Mouse (Mus musculus) intestine, embryonic 15.5 days (tissue): Measurements from ENCODE around the gene Lrrc57. TPM values are rescaled to one million over a fixed set of nuclear protein-coding genes. Genes with fewer than 3 reads are reported as not detected.
A peak's percentile ranks its signal among the peaks of the same experiment; 100 is the strongest.
"Not testable (repeated sequence)": the region's sequence is repeated elsewhere in the genome, so short reads cannot be mapped to it uniquely, and the experiment has no call there.

Experiments used
- ATAC-seq: fragments of 200-750 bp; cut with Nextera tagmentation; 2 replicates; pipeline ENCODE4 v1.8.0; 2017; ENCODE audit warnings: moderate TSS enrichment, moderate library complexity
- H3K27ac ChIP-seq: fragments of 300-500 bp; sonication (generic); 2 replicates; pipeline ENCODE4 v1.5.1; 2015; ENCODE audit warnings: mild to moderate bottlenecking, inconsistent platforms
- H3K27me3 ChIP-seq: fragments of 300-500 bp; sonication (generic); replicated peaks from 2 replicates; pipeline ENCODE4 v1.6.1; 2015; ENCODE audit warnings: inconsistent platforms
- H3K36me3 ChIP-seq: fragments of 300-500 bp; sonication (generic); 2 replicates; pipeline ENCODE4 v1.6.1; 2015; ENCODE audit warnings: inconsistent platforms
- H3K4me1 ChIP-seq: fragments of 300-500 bp; sonication (generic); replicated peaks from 2 replicates; pipeline ENCODE4 v1.6.1; 2015; ENCODE audit warnings: inconsistent platforms
- H3K4me2 ChIP-seq: fragments of 300-500 bp; sonication (generic); replicated peaks from 2 replicates; pipeline ENCODE4 v1.6.1; 2015; ENCODE audit warnings: mild to moderate bottlenecking, inconsistent platforms
- H3K4me3 ChIP-seq: fragments of 300-500 bp; sonication (generic); replicated peaks from 2 replicates; pipeline ENCODE4 v1.5.1; 2015; ENCODE audit warnings: inconsistent platforms
- H3K9ac ChIP-seq: fragments of 300-500 bp; sonication (generic); 2 replicates; pipeline ENCODE4 v1.6.1; 2015; ENCODE audit warnings: inconsistent platforms
- H3K9me3 ChIP-seq: fragments of 300-500 bp; sonication (generic); 2 replicates; pipeline ENCODE4 v1.6.1; 2016; ENCODE audit warnings: inconsistent platforms
- WGBS: fragments of 180-500 bp; shearing (Covaris S2); methylation state at CpG from one replicate; pipeline ENCODE4 v1.1.7; 2015; 5-methylcytosine and 5-hydroxymethylcytosine counted together
- polyA plus RNA-seq: library from polyadenylated mRNA; unstranded; fragments of >200 nt; fragmentation: Nextera tagmentation; extraction: Ambion mirVana; gene quantifications from 2 replicates; pipeline ENCODE4 v1.2.1, GENCODE M21; 2015

Gene Lrrc57
- polyA plus RNA-seq, 1 experiment from 2014 or later = 20.3 TPM

GRCm38 (mm10) chr2:120589759-120590158, 19.6 kb downstream of the Lrrc57 start:
- Histone ChIP-seq H3K4me1 (no peaks in the 10 kb centered on the region), H3K9me3 (no peaks in the 10 kb centered on the region), H3K36me3 (peaks cover 10% of the 10 kb centered on the region; the same call in 1 of the 2 replicates), H3K27ac (no peak overlapping the region), H3K4me3 (no peak overlapping the region), H3K27me3 (no peaks in the 10 kb centered on the region), H3K9ac (no peak overlapping the region), H3K4me2 (no peak overlapping the region)
- no peak for ATAC-seq
- 85% methylated on average over 5 of the region's 5 CpGs for WGBS

DNA sequence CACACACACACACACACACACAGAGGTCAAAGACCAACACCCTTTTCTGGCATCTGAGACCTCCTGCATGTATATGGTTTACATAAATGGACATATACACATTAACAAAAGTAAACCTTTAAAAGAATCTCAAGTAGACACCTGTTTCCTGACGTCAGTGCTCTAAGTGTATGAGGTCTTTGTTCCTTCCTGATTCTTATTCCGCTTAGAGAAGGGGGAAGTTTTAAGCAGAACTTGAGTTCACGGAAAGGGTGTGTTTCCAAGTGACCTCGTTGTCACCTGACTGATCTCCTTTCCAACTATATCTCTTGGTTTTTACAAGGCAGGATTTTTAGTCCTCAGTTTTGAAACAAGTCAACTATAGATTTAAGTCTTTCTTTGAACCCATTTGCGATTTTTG, 31.0 kb downstream of the Lrrc57 start:
- H3K4me2 ChIP-seq = no peak overlapping the region
- 50% methylated on average over 5 of the region's 5 CpGs for WGBS
- no peaks in the 10 kb centered on the region for H3K27me3 ChIP-seq
- ATAC-seq = peak; percentile 73; the same call in 1 of the 2 replicates
- H3K36me3 ChIP-seq = no peaks in the 10 kb centered on the region
- no peak overlapping the region for H3K27ac ChIP-seq
- no peaks in the 10 kb centered on the region for H3K9me3 ChIP-seq
- H3K4me1 ChIP-seq = no peaks in the 10 kb centered on the region
- no peak overlapping the region for H3K4me3 ChIP-seq
- no peak overlapping the region for H3K9ac ChIP-seq

DNA sequence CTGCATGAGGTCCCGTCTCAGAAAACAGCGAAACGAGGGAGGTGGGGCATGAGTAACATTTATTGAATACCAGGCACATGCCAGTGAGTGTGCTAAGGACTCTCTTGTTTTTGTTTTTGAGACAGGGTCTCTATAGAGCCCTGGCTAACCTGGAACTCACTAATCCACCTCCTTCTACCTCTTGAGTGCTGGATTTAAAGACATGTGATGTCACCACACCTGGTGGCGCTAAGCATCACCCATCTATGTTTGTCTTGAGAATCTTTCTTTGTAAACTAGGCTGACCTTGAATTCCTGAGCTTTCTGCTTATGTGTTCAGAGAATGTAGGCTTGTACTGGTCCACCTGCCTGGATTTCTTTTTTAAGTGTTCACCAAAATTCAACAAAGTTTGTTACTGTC, 31.5 kb downstream of the Lrrc57 start:
- no peaks in the 10 kb centered on the region for H3K4me1 ChIP-seq
- ATAC-seq = 0 out of 2 replicates have a peak, but pooled peaks have one; percentile 23
- H3K4me3 ChIP-seq = no peak overlapping the region
- H3K27me3 ChIP-seq = no peaks in the 10 kb centered on the region
- WGBS = 68% methylated on average over 4 of the region's 4 CpGs
- no peak overlapping the region for H3K27ac ChIP-seq
- H3K36me3 ChIP-seq = no peaks in the 10 kb centered on the region
- H3K9ac ChIP-seq = no peak overlapping the region
- H3K9me3 ChIP-seq = no peaks in the 10 kb centered on the region
- no peak overlapping the region for H3K4me2 ChIP-seq

DNA sequence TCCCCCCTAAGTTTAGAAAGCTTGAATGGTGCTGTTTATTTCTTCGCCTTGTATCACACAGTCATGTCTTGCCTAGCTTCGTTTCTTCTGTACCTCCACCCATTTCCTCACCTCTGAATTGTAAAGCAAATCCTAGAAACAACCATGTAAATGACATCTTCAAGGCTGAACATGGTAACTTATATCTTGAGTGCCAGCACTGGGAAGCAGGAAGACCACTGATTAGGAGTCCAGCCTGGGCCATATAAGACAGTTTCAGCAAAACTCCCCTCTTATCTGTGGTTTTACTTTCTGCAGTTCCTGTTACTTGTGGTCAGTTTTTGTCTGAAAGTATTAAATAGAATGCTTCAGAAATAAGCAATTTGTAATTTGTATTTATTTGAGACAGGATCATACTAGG, 33.3 kb downstream of the Lrrc57 start:
- H3K9me3 ChIP-seq = no peaks in the 10 kb centered on the region
- no peak overlapping the region for H3K4me2 ChIP-seq
- H3K4me1 ChIP-seq = no peaks in the 10 kb centered on the region
- no peak overlapping the region for H3K27ac ChIP-seq
- 91% methylated on average over 2 of the region's 2 CpGs for WGBS
- no peak overlapping the region for H3K9ac ChIP-seq
- no peaks in the 10 kb centered on the region for H3K36me3 ChIP-seq
- no peaks in the 10 kb centered on the region for H3K27me3 ChIP-seq
- no peak for ATAC-seq
- no peak overlapping the region for H3K4me3 ChIP-seq

DNA sequence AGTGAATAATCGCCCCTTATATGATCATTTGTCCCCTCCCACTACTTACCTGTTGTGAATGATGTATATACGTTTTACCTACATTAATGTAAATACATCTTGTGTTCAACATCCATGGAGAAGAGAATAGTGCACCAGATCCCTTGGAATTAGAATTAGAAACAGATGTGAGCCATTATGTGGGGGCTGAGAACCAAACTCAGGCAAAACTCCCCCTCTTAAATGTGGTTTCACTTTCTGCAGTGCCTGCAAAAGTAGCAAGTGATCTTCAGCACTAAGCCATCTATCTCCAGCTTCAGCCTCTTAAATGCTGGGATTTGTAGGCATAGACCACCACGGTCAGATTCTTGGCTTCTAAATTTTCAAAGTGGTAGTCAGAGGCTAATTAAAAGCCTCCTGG, 34.2 kb downstream of the Lrrc57 start:
- 85% methylated on average over 3 of the region's 3 CpGs for WGBS
- H3K36me3 ChIP-seq = no peaks in the 10 kb centered on the region
- H3K4me3 ChIP-seq = no peak overlapping the region
- no peak overlapping the region for H3K4me2 ChIP-seq
- no peak overlapping the region for H3K27ac ChIP-seq
- H3K9me3 ChIP-seq = no peaks in the 10 kb centered on the region
- H3K4me1 ChIP-seq = no peaks in the 10 kb centered on the region
- no peaks in the 10 kb centered on the region for H3K27me3 ChIP-seq
- no peak overlapping the region for H3K9ac ChIP-seq
- ATAC-seq = no peak

DNA sequence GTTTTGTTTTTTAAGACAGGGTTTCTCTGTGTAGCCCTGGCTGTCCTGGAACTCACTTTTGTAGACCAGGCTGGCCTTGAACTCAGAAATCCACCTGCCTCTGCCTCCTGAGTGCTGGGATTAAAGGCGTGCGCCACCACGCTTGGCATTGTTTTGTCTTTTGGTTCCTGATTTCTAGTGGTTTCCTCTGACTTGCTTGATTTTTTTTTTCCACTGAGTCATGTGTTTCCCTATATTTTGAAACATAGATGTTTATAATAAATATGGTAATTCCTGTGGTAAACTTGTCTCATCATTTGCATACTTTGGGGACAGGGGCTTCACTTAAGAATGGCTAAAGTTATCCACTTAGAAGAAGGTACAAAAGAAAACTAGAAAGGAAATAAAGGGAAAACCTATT, 37.2 kb downstream of the Lrrc57 start:
- not testable (repeated sequence) for H3K4me2 ChIP-seq, H3K27ac ChIP-seq, H3K4me1 ChIP-seq, H3K4me3 ChIP-seq, H3K9ac ChIP-seq, H3K27me3 ChIP-seq, H3K9me3 ChIP-seq, H3K36me3 ChIP-seq, ATAC-seq
- 96% methylated on average over 3 of the region's 3 CpGs for WGBS

- no peaks in the 10 kb centered on the region for H3K27me3 ChIP-seq
- no peaks in the 10 kb centered on the region for H3K4me1 ChIP-seq
- 93% methylated on average over 3 of the region's 3 CpGs for WGBS
- H3K4me3 ChIP-seq = no peak overlapping the region
- H3K27ac ChIP-seq = no peak overlapping the region
- H3K36me3 ChIP-seq = no peaks in the 10 kb centered on the region
- no peak for ATAC-seq
- H3K9ac ChIP-seq = no peak overlapping the region
- no peak overlapping the region for H3K4me2 ChIP-seq
- H3K9me3 ChIP-seq = no peaks in the 10 kb centered on the region
These were observed 38.2 kb downstream of the Lrrc57 start for GRCm38 (mm10) chr2:120571081-120571480.

- H3K4me2 ChIP-seq = peak overlapping the region; percentile 65
- no peaks in the 10 kb centered on the region for H3K4me1 ChIP-seq
- H3K27ac ChIP-seq = peak overlapping the region; percentile 84
- H3K36me3 ChIP-seq = no peaks in the 10 kb centered on the region
- ATAC-seq = peak; percentile 76
- H3K4me3 ChIP-seq = peak overlapping the region; percentile 71
- no peaks in the 10 kb centered on the region for H3K27me3 ChIP-seq
- peak overlapping the region; percentile 68 for H3K9ac ChIP-seq
- under 1% methylated on average over 22 of the region's 22 CpGs for WGBS
- no peaks in the 10 kb centered on the region for H3K9me3 ChIP-seq
These were observed 41.5 kb downstream of the Lrrc57 start for GRCm38 (mm10) chr2:120567798-120568320.

DNA sequence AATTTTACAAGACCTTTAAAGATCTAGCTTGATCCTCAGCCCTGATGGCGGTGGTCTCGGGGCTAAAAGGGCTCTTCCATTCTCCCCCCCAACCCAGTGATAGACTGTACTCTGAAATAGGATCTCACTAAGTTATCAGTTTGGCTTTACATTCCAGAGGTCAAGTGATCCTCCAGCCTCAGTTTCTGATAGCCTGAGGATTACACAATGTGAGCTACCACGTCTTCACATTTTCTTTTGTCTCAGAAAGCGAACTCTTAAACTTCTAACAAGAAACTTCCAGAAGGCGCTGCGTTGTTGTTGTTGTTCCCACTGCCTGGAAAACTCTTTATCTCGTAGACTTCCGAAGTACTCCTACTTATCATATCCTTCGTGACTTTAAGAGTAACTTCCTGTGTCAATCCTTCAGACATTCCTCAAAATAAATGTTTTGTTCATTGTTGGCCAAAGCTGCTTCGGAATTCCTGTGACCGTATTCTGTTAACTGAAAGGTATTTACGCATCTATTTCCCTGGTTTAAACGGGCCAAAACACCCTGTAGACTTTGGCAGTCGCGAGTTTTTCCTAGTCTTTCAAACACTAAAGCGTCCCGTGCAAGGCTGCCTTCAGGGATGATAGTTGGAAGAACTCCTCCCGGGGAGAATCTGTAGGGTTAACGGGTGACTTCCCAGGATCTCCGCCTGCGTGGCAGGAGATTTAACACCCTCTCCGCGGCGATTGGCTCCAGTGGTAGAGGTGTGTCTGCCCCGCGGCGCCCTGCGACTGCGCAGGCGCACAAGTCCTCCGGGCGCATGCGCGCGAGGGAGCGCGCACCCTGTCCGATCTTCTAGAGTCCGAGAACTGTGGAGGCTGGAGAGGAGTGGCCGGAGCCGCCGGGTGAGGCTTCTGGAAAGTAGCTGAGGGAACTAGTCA, 42.2 kb downstream of the Lrrc57 start, which contains the start of gene Snap23:
Gene Snap23, plus strand, starts transcription at position 786 of the 912 bp plus-strand sequence.
- Histone ChIP-seq H3K36me3 (no peaks in the 10 kb centered on the region), H3K4me1 (no peaks in the 10 kb centered on the region), H3K9me3 (no peaks in the 10 kb centered on the region), H3K4me3 (peak within 1 kb of the TSS; percentile 71), H3K27ac (peak within 1 kb of the TSS; percentile 93), H3K4me2 (peak within 1 kb of the TSS; percentile 65), H3K27me3 (no peaks in the 10 kb centered on the region), H3K9ac (peak within 1 kb of the TSS; percentile 68)
- peak; percentile 97 for ATAC-seq
- under 1% methylated on average over 42 of the region's 42 CpGs for WGBS

- Histone ChIP-seq H3K9me3 (no peaks in the 10 kb centered on the region), H3K9ac (no peak overlapping the region), H3K27ac (no peak overlapping the region), H3K4me1 (no peaks in the 10 kb centered on the region), H3K4me3 (no peak overlapping the region), H3K36me3 (no peaks in the 10 kb centered on the region), H3K27me3 (no peaks in the 10 kb centered on the region), H3K4me2 (no peak overlapping the region)
- WGBS = 74% methylated on average over 2 of the region's 2 CpGs
- no peak for ATAC-seq
These were observed 44.0 kb downstream of the Lrrc57 start for GRCm38 (mm10) chr2:120565363-120565762.

DNA sequence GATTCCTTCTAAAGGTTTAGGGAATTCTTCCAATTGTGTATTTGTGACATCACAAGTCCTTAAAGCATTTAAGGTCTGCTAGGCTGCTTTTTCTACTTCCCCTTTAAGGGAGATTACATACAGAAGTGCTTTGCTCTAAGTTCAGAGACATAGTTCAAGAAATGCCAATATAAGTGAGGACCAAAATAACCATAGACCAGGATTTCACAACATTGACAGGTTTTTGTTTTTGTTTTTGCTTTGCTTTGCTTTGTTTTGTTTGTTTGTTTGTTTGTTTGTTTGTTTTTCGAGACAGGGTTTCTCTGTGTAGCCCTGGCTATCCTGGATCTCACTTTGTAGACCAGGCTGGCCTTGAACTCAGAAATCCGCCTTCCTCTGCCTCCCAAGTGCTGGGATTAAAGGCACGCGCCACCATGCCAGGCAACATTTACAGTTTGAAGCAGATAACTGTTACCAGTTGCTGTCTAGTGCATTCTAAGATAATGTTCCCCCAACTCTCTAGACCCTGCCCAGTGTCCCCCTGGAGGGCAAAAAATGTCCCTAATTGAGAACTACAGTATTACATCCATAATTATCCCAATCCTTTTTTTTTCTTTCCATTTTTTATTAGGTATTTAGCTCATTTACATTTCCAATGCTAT, 44.7 kb downstream of the Lrrc57 start:
- not testable (repeated sequence) for H3K9me3 ChIP-seq, H3K4me2 ChIP-seq, H3K9ac ChIP-seq, H3K36me3 ChIP-seq, H3K27ac ChIP-seq, H3K4me1 ChIP-seq, ATAC-seq, H3K27me3 ChIP-seq, H3K4me3 ChIP-seq
- WGBS = 92% methylated on average over 4 of the region's 4 CpGs

GRCm38 (mm10) chr2:120563235-120563990, 45.9 kb downstream of the Lrrc57 start, which contains the start of gene Zfp106:
Gene Zfp106 (minus strand): TSS chr2:120563843.
- H3K27me3 ChIP-seq = no peaks in the 10 kb centered on the region
- peak; percentile 80 for ATAC-seq
- peak within 1 kb of the TSS; percentile 96 for H3K9ac ChIP-seq
- H3K4me3 ChIP-seq = peak within 1 kb of the TSS; percentile 87
- WGBS = under 1% methylated on average over 50 of the region's 50 CpGs
- H3K9me3 ChIP-seq = no peaks in the 10 kb centered on the region
- H3K4me1 ChIP-seq = no peaks in the 10 kb centered on the region
- peak within 1 kb of the TSS; percentile 66 for H3K27ac ChIP-seq
- H3K4me2 ChIP-seq = peak within 1 kb of the TSS; percentile 54
- H3K36me3 ChIP-seq = no peaks in the 10 kb centered on the region
